In the genomic region with DNA sequence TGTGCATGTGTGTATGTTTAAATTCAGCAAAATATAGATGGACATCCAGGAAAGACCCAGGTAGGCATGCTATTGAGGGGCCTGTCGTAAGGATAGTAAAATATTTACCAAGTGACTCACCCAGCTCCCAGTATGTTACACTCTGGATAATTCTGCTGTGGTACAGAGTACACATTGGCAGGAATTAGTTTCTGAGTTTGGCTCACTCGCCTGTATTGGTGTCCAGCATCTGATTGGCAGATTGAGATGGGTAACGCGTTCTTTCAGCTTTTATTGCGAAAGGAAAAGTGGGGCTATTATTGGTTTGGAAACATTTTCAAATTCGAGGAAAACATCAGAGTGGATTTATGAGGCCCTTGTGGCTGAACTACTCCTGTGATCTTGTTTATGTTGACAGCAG, we compare ENCODE assay signal across 21 mouse cellular contexts.
DNase-seq lines count a peak whose midpoint lies in the region; ATAC-seq and TF ChIP-seq lines count a peak whose summit lies in the region.
"Had no signal": no experiment of that assay in that cellular context is flagged by ENCODE, and none has a peak within 500 bp of the region (broad histone marks: within the 10 kb centered on the region; RNA-seq: fewer than 3 reads in every experiment).

No protein-coding gene starts in this region.

- no peak overlapping the region for H3K4me3 ChIP-seq in kidney, embryonic 16.5 days (ENCODE audit: low read length)
- H3K4me3 ChIP-seq in embryonic fibroblast, embryonic 13.5 days (ENCODE audit: insufficient read depth, low read length): no peak overlapping the region
- no peak overlapping the region for H3K4me3 ChIP-seq in intestine, postnatal 0 days (ENCODE audit: low read depth, low read length)
- no peak overlapping the region for H3K4me3 ChIP-seq in embryonic facial prominence, embryonic 10.5 days
- H3K4me3 ChIP-seq: embryonic facial prominence, embryonic 12.5 days; forebrain, embryonic 10.5 days; heart, adult 2 months; hindbrain, embryonic 10.5 days; limb, embryonic 13.5 days had no signal

- ATAC-seq in kidney, embryonic 16.5 days (ENCODE audit: low FRiP score, low TSS enrichment): 0 out of 2 replicates have a peak, but pooled peaks have one; percentile 69
- ATAC-seq in intestine, postnatal 0 days: peak; percentile 51; the same call in 1 of the 2 replicates
- ATAC-seq: hindbrain, postnatal 0 days had no signal

- no peak for TF ChIP-seq CTCF in embryonic fibroblast, embryonic 13.5 days (IDR thresholded peaks at IDR 0.05; ENCODE audit: borderline replicate concordance, insufficient read depth, low read length)
- no peak for TF ChIP-seq CTCF in intestine, postnatal 0 days (IDR thresholded peaks at IDR 0.05; ENCODE audit: low read depth)

- no peak overlapping the region for H3K4me2 ChIP-seq in kidney, embryonic 16.5 days (replicated peaks; ENCODE audit: low read depth, low read length)
- H3K4me2 ChIP-seq in intestine, postnatal 0 days (replicated peaks; ENCODE audit: low read depth): no peak overlapping the region
- H3K4me2 ChIP-seq: embryonic facial prominence, embryonic 12.5 days; limb, embryonic 13.5 days had no signal

- DNase-seq in kidney, postnatal 36 days: no peak
- DNase-seq in 3T3-L1 (ENCODE audit: low read depth, low spot score): peak; percentile 32
- DNase-seq in embryonic facial prominence, embryonic 10.5 days (ENCODE audit: low spot score): no peak
- DNase-seq in yolk sac, embryonic 10.5 days (ENCODE audit: low spot score): no peak
- no peak for DNase-seq in urinary bladder, postnatal 4 days (ENCODE audit: low spot score in 2 of 2)
- DNase-seq: adrenal gland, adult 2 months; B cell, adult 2 months; cerebellum, adult 9-10 months; heart, adult 2 months; kidney, postnatal 25 days; layer of hippocampus, adult 9-11 months; lung, postnatal 36 days; right cerebral cortex, adult 18-20 months had no signal

- H3K9ac ChIP-seq in kidney, embryonic 16.5 days (replicated peaks; ENCODE audit: low read length): no peak overlapping the region
- no peak overlapping the region for H3K9ac ChIP-seq in intestine, postnatal 0 days (ENCODE audit: low read depth, low read length)
- H3K9ac ChIP-seq: embryonic facial prominence, embryonic 12.5 days; limb, embryonic 13.5 days had no signal

- TF ChIP-seq POLR2A in embryonic fibroblast, embryonic 13.5 days (IDR thresholded peaks at IDR 0.05; ENCODE audit: low read depth, low read length): no peak

- no peaks in the 10 kb centered on the region for H3K4me1 ChIP-seq in kidney, embryonic 16.5 days (ENCODE audit: insufficient read depth, low read length)
- H3K4me1 ChIP-seq in embryonic fibroblast, embryonic 13.5 days (ENCODE audit: control insufficient read depth, insufficient read depth, low read length): peaks cover 17% of the 10 kb centered on the region
- H3K4me1 ChIP-seq in intestine, postnatal 0 days (replicated peaks; ENCODE audit: control insufficient read depth, insufficient read depth, low read length): no peaks in the 10 kb centered on the region; the same call in 1 of the 2 replicates
- peaks cover 14% of the 10 kb centered on the region; the same call in 1 of the 2 replicates for H3K4me1 ChIP-seq in embryonic facial prominence, embryonic 10.5 days

- 58% methylated on average over 6 of the region's 6 CpGs for WGBS in kidney, embryonic 16.5 days
- WGBS in intestine, postnatal 0 days: 22% methylated on average over 6 of the region's 6 CpGs
- WGBS in embryonic facial prominence, embryonic 10.5 days: 85% methylated on average over 6 of the region's 6 CpGs

- no peaks in the 10 kb centered on the region for H3K9me3 ChIP-seq in kidney, embryonic 16.5 days (ENCODE audit: low read length)
- H3K9me3 ChIP-seq in intestine, postnatal 0 days (ENCODE audit: control insufficient read depth): no peaks in the 10 kb centered on the region
- no peaks in the 10 kb centered on the region for H3K9me3 ChIP-seq in embryonic facial prominence, embryonic 10.5 days
- H3K9me3 ChIP-seq: embryonic facial prominence, embryonic 12.5 days; hindbrain, embryonic 10.5 days; limb, embryonic 13.5 days had no signal

- H3K27ac ChIP-seq in kidney, embryonic 16.5 days (ENCODE audit: low read length): no peak overlapping the region
- peak overlapping the region; percentile 88 for H3K27ac ChIP-seq in embryonic fibroblast, embryonic 13.5 days (ENCODE audit: insufficient read depth, low read length)
- no peak overlapping the region; the same call in 1 of the 2 replicates for H3K27ac ChIP-seq in intestine, postnatal 0 days (ENCODE audit: low read depth, low read length)
- H3K27ac ChIP-seq in embryonic facial prominence, embryonic 10.5 days (replicated peaks): no peak overlapping the region
- H3K27ac ChIP-seq: embryonic facial prominence, embryonic 12.5 days; forebrain, embryonic 10.5 days; heart, adult 2 months; hindbrain, embryonic 10.5 days; hindbrain, postnatal 0 days; limb, embryonic 13.5 days had no signal

- H3K27me3 ChIP-seq in kidney, embryonic 16.5 days (ENCODE audit: insufficient read depth, low read length): no peaks in the 10 kb centered on the region
- no peaks in the 10 kb centered on the region for H3K27me3 ChIP-seq in intestine, postnatal 0 days (replicated peaks; ENCODE audit: control insufficient read depth, insufficient read depth, low read length)
- no peaks in the 10 kb centered on the region for H3K27me3 ChIP-seq in embryonic facial prominence, embryonic 10.5 days (replicated peaks; ENCODE audit: low read depth, poor library complexity, severe bottlenecking)
- H3K27me3 ChIP-seq: embryonic facial prominence, embryonic 12.5 days; limb, embryonic 13.5 days had no signal

- no peaks in the 10 kb centered on the region for H3K36me3 ChIP-seq in kidney, embryonic 16.5 days (ENCODE audit: insufficient read depth, low read length)
- peaks cover 5% of the 10 kb centered on the region; the same call in 1 of the 2 replicates for H3K36me3 ChIP-seq in intestine, postnatal 0 days (ENCODE audit: control insufficient read depth, insufficient read depth)
- peaks cover 28% of the 10 kb centered on the region for H3K36me3 ChIP-seq in embryonic facial prominence, embryonic 10.5 days (replicated peaks)
